Mouse (Mus musculus) T-cell, adult 2 months (primary cell): ENCODE data around the gene Thumpd2.
A peak's percentile ranks its signal among the peaks of the same experiment; 100 is the strongest.

Experiments
- DNase-seq: peaks from one replicate; pipeline ENCODE4 v3.0.0; 2022; ENCODE audit warnings: low spot score

Gene Thumpd2

GRCm38 (mm10) chr17:81032957-81033356, 31.9 kb downstream of the Thumpd2 start:
- DNase-seq = no peak

GRCm38 (mm10) chr17:81031830-81032442, 32.9 kb downstream of the Thumpd2 start:
- DNase-seq = no peak

DNA sequence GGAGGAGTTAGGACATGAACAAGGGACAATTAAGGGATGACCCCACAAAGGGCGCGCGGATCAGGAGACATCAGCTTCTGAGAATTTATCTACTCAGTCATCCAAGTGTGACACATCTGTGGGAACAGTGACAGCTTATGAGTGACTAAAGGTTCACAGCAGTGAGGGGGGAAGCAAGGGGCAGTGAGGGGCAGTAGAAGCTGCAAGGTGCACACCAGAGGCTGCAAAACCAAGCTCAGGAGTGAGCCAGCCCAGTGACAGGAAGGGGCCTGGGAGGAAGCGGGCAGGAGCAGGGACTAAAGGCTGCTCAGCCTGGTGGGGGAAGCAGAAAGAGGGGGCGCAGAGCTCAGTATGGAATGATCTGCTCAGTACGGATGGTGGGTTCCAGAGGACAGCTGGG, 37.6 kb downstream of the Thumpd2 start:
- no peak for DNase-seq

DNA sequence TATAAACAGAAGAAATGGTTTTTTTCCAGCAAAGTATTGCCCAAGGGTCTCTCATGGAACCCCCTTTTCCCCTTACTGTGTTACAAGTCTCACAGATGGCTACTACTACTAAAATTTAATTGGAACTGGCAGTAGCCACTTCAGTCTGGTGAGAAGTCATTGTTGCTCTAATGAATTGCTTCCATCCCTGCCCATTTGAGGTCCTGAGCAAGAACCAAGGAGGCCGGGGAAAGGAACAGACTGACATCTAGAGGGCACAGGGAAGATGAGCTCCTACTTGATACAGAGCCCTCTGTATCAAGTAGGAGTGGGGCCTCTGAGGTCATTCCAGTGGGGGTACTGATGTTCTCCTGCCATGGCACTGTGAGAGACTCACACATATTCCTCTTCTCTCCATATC, 47.8 kb downstream of the Thumpd2 start:
- no peak for DNase-seq

- DNase-seq = peak; percentile 1
Observed at GRCm38 (mm10) chr17:81015814-81016447, 49.0 kb downstream of the Thumpd2 start.

DNA sequence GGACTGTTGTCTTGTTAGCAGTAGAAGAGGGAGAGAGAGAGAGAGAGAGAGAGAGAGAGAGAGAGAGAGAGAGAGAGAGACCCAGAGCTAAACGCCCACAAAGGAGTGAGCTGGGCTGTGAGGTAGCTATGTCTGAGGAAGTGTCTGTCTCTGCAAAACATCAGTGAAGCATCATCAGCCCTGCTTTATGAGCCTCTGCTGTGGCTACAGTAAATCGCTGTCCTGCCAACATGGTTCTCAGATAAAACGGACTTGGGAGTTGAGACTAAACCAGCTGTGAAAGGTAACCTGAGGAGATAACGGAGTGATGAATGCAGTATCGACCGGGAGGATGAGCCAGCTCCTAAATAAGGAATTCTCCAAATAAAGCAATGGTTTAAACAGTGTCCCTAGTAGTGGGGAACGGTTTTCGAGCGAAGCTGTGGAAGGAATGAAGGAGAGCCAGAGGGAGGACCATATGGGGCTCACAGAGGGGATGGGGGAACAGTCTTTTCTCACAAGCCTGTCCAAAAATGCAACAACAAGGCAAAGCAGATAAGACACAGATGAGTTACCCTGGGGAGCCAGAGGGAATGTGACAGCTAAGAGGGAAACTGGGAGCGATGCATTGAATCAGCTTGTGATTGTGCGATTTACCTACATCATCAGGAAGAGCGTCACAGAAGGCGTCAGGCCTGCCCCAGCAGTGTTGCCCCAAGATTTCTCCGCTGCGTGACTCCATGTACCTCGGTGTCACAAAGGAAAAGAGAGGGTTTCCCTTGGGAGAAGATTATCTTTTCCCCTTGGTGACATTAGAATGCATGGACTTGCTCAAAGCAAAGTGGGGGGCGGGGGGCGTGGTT, 53.8 kb downstream of the Thumpd2 start:
- DNase-seq = no peak

DNA sequence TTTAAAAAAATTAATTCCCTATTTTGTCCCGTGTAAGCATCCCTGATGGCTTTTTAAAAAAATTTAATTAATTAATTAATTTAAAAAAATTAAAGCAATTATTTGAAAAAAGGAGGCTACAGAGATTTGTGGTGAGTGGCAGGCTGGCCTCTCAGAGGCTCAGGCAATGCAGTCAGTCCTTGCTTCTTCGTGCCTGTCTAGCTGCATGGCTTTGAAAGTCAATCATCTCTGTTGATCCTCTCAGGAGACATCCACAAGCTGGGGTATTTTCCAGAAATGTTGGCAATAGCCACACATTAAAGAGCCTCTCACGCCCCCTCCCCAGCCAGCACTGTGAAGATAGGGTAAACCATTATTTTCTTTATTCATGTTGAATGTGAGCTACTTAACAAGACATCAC, 54.7 kb downstream of the Thumpd2 start:
- DNase-seq = no peak

DNA sequence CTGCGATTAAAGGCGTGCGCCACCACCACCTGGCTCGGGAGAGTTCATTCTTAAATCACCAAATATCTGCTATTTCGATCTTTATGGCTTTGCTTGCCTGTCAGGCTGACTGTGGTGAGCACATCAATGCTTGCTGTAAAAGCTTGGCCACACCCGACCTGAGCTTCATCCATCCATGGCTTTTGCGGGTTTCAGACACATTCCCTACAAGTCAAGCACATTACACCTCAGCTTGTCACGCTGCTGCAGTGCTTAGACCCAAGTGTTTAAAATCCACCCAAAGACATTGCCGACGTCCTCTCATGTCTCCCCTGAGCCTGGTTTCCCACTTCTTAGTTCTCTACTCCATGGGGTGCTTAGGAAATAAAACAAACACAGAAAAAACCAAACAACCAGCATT, 55.8 kb downstream of the Thumpd2 start:
- no peak for DNase-seq

DNA sequence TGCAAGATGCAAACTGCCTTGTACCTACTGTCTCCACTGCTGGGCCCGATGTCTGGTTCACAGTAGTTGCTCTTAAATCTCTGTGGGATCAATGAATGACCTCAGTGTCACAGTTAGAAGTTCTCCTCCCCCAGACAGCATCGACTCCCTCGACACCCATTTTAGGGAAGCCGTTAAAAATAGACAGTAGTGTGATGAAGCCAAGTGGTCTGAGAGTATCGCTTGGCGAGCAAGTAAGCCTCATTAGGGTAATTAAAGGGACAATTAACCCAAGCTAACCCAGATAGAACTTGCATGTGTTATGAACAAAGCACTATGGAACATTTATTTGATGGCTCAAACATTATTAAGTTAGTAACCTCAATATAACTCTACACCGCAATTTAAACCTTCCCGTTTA, 59.6 kb downstream of the Thumpd2 start:
- no peak for DNase-seq

DNA sequence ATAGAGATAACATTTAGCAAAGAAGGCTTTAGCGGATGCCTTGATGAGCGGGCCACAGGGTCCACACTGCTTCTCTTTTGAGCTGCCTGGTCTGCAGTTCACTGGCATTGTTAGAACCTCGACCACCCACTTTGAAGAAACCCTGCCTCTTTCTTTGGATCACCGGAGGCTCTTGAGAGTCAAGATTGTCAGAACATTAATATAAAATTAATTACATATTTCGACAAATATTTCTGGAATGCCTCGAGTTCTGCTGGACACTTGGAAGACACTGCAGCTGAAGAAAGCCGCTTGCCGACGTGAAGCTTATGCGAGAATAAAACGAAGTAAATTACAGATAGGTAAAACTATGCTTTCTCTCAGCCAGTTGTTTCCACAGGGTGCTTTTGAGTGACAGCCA, 60.4 kb downstream of the Thumpd2 start:
- DNase-seq = no peak

GRCm38 (mm10) chr17:81002130-81002529, 62.8 kb downstream of the Thumpd2 start:
- no peak for DNase-seq

DNA sequence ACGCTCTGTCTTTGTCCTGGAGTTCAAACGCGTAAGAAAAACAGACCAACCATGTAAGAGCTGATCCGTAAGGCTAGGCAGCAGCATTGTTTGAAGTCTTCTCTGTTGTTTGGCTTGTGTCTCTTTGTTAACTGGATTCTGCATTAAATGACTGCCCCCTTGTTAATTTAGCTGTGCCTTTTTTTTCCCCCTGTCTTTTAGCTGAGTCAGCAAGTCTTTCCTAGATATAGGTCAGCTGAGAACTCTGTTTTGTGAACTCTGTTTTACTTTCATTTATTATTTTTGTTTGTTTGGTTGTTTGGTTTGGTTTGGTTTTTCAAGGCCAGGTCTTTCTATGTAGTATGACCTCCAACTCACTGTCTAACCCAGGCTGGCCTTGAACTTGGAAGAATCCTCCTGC, 63.2 kb downstream of the Thumpd2 start:
- DNase-seq = no peak

DNA sequence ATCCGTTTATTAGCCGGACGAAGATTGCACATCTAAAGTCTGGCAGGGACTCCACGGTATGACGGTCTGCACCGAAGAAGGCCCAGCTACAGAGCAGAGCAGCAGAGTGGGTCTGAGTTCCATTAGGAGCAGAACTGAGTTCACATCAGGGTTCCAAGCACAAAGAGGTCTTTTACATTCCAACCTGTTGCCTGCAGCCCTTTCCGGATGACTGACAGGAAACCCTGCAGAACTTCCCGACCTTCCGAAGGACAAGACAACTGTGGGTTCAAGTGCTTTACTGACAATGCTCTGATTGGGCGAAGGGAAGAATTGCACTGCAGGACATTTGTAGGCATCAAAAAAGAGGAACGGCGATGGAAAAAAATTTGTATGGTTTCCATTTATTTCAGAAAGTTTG, 63.9 kb downstream of the Thumpd2 start:
- DNase-seq = no peak

GRCm38 (mm10) chr17:80998958-80999357, 65.9 kb downstream of the Thumpd2 start:
- no peak for DNase-seq

DNA sequence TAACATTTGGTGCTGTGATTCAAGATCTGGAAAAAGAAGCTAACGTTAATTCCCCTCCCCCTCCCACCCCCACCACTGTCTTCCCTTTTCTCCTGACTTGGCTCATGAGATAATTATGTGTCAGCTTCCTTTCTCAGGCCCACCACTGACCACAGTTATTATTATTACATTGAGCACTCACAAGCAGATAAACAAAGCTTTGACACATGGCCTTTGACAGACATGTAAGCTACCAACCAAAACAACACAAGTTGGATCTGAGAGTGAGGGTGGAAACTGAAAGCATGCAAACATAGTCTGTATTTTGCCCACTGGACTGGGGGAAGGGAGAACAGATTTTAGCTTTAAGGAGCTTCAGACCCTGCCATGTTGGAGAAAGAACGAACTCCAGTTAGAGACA, 67.7 kb downstream of the Thumpd2 start:
- DNase-seq = no peak

- no peak for DNase-seq
Observed at GRCm38 (mm10) chr17:80991535-80992127, 73.3 kb downstream of the Thumpd2 start.

DNA sequence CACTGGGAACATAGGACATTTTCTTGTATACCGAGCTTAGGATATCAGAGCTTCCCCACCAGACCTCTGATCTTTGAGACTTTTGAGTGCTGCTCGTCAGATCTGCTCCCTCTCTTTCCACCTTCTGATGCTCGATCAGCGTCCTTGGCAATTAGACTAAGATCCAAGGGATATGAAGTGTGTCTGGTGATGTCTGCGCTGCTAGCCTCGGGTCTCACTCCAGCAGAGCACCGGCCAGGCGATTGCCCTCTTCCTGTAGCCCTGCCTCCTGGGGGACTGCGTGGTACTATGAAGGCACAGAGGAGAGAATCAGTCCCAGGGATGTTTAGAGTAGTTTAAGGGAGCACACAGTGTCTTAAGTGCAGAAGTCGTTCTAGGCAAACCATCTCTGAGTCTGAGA, 81.9 kb downstream of the Thumpd2 start:
- DNase-seq = no peak

DNA sequence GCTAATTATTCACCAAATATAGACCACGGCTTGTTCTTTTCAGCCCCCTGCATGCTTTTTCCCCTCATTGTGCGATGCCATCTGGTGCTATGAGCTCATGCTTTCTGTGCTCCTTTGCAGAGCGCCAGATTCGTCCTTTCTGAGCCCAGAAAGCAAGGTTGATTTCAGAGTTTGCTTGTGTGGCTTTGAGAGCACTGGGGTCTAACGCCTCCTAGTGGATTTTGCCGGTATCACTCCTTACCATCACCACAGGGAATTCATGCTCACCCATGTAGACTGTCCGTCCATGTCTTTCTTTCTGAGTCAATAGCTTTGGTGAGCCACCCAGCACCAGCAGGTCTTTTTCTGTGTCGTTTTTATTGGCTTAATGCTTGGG, 82.5 kb downstream of the Thumpd2 start:
- DNase-seq = no peak

DNA sequence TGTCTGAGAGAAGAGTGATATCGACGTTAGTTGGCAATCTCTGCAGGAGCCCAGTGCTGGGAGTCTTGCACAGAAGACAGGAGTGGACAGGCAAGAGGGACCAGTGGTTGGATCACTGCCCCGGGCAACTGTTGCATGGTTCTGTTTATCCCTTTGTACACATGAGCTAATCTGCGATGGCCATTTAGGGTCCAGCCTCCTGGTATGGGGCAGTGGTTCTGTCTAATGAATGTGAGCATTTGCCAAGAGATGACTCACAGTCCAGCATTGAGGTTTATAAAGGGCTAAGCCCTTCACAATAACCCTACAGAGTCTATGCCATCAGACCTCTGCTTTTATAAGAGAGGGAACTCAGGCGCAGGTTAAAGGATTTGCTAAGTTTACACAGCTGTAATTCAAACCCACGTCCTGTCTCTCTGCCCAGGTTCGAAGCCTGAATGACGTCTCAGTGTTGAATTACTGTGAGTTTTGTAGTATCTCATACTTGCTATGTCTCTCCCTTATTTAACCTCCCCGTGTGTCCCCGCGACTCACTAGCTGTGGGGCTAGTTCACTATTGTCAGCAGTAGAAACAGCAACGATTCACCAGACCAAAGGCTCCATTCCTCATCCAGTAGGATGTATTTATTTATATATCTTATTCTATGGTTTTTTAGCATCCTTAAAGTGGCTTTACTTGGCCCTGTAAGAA, 83.0 kb downstream of the Thumpd2 start:
- no peak for DNase-seq

- no peak for DNase-seq
Observed at GRCm38 (mm10) chr17:80980096-80980495, 84.8 kb downstream of the Thumpd2 start.

- DNase-seq = no peak
Observed at GRCm38 (mm10) chr17:80977245-80977644, 87.6 kb downstream of the Thumpd2 start.
